Mouse (Mus musculus) effector memory CD4-positive, alpha-beta T cell, adult 5 months (primary cell): ENCODE measurements around the gene Trim8. TPM values are rescaled to one million over a fixed set of nuclear protein-coding genes. Genes with fewer than 3 reads are reported as not detected.

Experiments used
- polyA plus RNA-seq: library from polyadenylated mRNA; unstranded; fragments of 100-300 nt; shearing (Covaris generic); gene quantifications from one replicate; pipeline ENCODE4 v1.2.1, GENCODE M21; 2017

Gene Trim8
- 80.2 TPM for polyA plus RNA-seq

DNA sequence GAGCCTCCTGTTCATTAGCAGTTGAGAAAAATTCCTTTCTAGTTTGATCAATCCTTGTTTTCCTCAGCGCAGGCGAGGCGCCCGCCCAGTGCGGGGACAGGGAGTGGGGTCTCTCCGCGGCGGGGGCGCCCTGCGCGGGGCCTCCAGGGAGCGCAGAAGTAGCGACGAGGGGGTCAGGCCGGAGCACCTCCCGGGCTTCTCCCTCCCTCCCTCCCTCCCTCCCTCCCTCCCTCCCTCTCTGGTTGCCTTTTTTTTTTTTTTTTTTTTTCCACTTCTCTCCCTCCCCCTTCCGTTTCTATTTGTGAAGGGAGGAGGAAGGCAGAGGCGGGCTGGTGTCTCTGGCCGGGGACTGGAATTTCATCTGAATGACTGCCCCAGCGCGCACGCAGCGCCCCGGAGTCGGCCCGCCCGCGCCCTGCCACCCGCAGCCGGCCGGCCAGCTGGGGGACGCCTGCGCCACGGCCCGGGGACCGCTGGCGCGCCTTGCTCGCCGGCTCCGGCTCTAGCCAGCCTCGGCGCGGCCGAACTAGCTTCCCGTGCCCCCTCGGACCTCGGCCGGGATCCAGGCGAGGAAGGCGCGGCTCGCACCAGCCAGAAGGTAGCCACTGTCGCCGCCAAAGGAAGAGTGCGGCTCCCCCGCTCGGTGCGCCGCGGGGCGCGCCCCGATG lies at the start of gene Trim8:
Gene Trim8 (plus strand): TSS at position 302 of the 668 bp plus-strand sequence.

Other genes with a start within 250 kb of the Trim8 start
- gene Nfkb2, start 197.4 kb upstream of the Trim8 start, polyA plus RNA-seq: 249 TPM
- 8.8 TPM for gene Psd, start 174.5 kb upstream of the Trim8 start, polyA plus RNA-seq
- gene Fbxl15, start 173.5 kb upstream of the Trim8 start, polyA plus RNA-seq: 10.5 TPM
- 16.6 TPM for gene Cuedc2, start 163.0 kb upstream of the Trim8 start, polyA plus RNA-seq
- 12.0 TPM for gene Mfsd13a, start 160.6 kb upstream of the Trim8 start, polyA plus RNA-seq
- not detected for gene 2310034G01Rik, start 151.4 kb upstream of the Trim8 start, polyA plus RNA-seq
- 87.1 TPM for gene Actr1a, start 106.0 kb upstream of the Trim8 start, polyA plus RNA-seq
- gene Sufu, start 104.8 kb upstream of the Trim8 start, polyA plus RNA-seq: 33.5 TPM
- 15.2 TPM for gene Arl3, start 71.5 kb downstream of the Trim8 start, polyA plus RNA-seq
- gene Sfxn2, start 71.7 kb downstream of the Trim8 start, polyA plus RNA-seq: 10.4 TPM
- gene Wbp1l, start 97.4 kb downstream of the Trim8 start, polyA plus RNA-seq: 71.2 TPM
- not detected for gene Cyp17a1, start 171.5 kb downstream of the Trim8 start, polyA plus RNA-seq
- gene Borcs7, start 188.2 kb downstream of the Trim8 start, polyA plus RNA-seq: 2.1 TPM
- gene As3mt, start 205.8 kb downstream of the Trim8 start, polyA plus RNA-seq: 2.7 TPM